Mouse (Mus musculus) liver, embryonic 14.5 days (tissue): ENCODE measurements around the gene Gdpd5.
"Not testable (repeated sequence)": the region's sequence is repeated elsewhere in the genome, so short reads cannot be mapped to it uniquely, and the experiment has no call there.

Source experiments
- CTCF ChIP-seq: IDR thresholded peaks from 2 replicates; pipeline ENCODE4 v1.5.1; 2016; ENCODE audit warnings: antibody characterized with exemption, low read depth, control low read depth
- EP300 ChIP-seq: IDR thresholded peaks from 2 replicates; pipeline ENCODE4 v1.6.1; 2016; ENCODE audit warnings: antibody characterized with exemption, low read depth

DNA sequence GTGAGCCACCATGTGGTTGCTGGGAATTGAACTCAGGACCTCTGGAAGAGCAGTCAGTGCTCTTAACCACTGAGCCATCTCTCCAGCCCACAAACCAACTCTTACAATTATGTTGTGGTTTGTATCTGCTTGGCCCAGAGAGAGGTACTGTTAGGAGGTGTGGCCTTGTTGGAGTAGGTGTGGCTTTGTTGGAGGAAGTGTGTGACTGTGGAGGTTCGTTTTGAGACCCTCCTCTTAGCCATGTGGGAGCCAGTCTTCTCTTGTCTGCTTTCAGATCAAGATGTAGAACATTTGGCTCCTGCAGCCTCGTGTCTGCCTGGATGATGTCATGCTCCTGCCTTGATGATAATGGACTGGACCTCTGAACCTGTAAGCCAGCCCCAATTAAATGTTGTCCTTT is 127.0 kb downstream of the Gdpd5 start:
- not testable (repeated sequence) for TF ChIP-seq CTCF, EP300
